Mouse (Mus musculus): ENCODE results near the gene Sema5a. TPM values are rescaled to one million over a fixed set of nuclear protein-coding genes. Genes with fewer than 3 reads are reported as not detected.

Gene Sema5a
- total RNA-seq, 1 experiment from 2014 or later = 2.0 TPM

DNA sequence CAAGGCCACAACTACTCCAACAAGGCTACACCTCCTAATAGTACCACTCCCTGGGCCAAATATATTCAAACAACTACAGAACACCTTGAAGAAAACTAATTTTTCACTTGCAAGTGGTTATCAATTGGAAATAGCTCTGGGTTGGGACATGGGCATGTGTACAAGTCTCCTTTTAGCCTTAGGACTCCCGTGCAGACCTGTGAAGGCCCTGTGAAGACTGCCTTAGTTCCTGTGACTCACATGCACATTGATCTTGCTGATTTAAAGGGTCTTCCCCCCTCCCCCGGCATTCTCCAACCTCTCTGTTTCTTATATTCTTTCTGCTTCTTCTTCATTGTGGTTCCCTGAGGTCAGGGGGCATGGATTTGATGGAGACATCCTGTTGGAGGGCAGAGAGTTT is 161.8 kb downstream of the Sema5a start:
- no peak for ATAC-seq (ENCODE audit: extremely low read depth, insufficient number of reproducible peaks, low FRiP score, poor library complexity, severe bottlenecking)

DNA sequence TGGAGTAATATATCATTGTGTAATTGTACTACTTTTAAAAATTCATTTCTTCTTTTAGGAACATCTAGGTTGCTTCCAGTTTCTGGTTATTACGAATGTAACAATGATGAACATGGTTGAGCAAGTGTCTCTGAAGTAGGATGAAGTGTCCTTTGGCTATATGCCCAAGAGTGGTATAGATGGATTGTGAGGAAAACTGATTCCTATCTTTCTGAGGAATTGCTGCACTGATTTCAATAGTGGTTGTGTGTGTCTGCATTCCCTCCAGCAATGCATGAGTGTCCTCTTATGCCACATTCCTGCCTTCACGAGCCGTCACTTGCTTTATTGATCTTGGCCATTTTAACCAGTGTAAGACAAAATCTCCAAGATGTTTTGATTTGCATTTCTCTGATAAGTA is 163.2 kb downstream of the Sema5a start:
- ATAC-seq (ENCODE audit: extremely low read depth, insufficient number of reproducible peaks, low FRiP score, poor library complexity, severe bottlenecking) = no peak

DNA sequence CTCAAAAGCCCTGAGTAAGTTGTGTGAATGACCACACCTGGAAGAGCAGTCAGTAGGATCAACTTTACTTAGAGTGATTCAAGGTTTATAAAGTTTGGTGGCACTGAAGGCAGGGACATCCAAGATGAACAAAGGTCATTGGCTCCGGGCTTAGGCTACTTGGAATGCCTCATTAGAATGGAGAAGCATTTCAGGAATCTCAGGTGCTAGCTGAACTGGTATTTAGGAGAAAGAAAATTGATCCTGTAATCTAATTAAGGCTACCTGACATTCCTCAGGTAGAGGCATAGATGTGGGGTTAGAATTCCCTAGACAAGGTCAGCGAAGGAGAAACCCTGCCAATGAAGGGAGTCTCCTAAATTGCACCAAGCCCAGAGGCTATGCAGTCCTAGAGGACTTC is 171.7 kb downstream of the Sema5a start:
- ATAC-seq (ENCODE audit: extremely low read depth, insufficient number of reproducible peaks, low FRiP score, poor library complexity, severe bottlenecking) = no peak

DNA sequence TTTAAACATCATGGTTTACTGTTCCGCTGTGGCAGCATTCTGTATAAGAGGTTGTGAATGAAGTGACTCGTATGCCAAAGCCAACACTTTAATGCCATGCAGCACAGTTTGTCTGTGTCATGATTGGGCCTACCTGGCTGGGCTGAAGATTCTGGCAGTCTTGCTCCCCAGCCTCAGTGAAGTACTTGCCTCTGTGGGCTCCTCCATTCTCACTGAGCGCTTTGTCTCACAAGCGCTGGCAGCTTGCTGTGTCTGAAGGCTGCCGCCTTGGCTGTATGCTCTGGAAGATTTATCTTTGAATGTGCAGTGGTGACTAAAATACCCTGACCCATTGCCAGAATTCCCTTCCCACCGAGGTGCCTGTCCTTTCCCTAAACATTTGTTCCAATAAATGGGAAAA is 178.0 kb downstream of the Sema5a start:
- ATAC-seq (ENCODE audit: extremely low read depth, insufficient number of reproducible peaks, low FRiP score, poor library complexity, severe bottlenecking) = no peak

DNA sequence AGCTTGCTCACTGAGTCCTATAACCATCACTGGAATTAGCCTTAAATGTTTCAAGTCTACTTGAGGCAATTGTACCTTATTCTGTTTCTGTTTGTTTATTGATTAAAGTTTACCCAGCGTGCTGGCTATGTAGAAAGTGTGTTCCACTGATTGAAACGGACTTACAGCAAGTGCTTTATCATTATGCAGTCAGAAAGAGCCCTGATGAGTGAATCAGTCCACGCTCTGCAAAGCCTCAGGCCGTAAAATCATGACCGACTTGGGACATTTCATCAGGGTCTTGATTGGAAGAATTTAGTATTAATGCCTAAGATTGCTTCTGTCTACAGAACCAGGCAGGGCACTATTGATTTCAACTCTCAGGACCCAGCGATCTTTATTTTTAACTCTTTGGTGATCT is 178.5 kb downstream of the Sema5a start:
- no peak for ATAC-seq (ENCODE audit: extremely low read depth, insufficient number of reproducible peaks, low FRiP score, poor library complexity, severe bottlenecking)

DNA sequence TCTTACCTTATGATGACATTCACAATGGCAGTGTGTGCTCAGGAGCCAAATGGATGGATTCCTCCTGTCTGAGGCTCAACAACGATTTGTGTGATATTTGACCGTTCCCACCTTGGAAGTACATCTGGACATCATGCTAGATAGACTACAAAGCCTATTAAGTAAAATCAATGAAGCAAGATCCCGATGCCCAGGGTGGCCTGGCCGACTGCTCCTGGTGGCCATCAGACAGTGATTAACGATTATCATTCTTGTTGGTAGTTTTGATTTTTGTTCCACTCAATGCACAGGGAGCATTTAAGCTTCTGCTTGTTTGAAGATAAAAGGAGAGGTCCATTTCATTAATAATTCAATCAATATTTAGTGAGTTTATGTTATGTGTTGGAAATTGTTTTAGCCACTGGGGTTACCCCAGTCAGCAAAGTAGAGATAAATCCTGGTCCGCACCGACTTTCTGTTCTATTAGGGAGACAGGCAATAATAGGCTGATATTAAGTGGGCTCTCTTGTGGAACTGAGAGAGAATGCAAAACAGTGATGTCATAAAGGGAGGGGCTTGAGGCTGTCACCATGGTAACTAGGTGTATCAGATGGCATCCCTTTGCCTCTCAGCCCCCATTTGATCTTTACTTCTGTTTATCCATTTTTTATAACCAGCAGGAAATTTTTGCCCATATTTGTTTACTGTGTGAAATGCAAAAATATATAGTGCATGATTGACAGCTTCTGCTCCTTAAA is 182.7 kb downstream of the Sema5a start:
- ATAC-seq (ENCODE audit: extremely low read depth, insufficient number of reproducible peaks, low FRiP score, poor library complexity, severe bottlenecking) = no peak

DNA sequence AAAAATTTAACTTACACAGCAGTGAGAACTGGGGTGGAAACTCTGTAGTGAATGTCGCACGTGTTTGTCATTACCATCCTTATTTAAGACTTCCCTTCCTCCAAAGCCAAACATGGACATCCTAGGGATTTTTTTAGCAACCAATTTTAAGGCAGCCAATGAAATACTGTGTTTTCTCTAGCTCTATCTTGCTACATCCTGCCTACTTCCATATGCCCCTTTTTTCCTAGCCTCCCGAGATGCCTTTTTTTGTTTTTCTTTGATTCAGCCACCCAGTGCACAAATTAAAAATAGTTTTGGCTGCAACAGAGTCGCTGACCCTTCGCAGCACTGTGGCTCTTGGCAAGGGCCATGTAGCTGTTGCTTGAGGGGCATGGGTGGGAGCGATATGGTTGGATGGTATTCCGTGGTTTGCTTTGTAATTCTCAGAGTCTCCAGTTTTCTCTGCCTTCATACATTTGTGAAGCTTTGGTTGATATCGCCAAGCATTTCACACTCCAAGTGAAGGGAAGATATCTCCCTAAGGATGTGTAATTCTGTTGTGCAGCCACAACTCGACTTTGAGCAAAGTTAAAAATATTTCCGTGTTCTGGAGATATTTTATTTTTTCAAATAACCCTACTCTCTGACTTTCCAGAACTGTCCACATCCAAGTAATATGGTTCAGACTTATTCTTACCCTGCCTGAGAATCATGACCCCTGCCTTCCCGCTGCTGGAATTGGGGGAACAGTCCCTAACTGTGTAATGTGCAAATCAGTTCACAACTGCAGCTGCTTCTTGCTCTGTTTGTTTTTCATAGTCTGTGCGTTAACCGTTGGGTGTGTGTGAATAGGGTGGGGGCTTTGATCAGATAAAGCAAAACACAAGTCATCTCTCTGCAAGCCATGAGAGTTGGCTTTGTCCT is 188.6 kb downstream of the Sema5a start:
- ATAC-seq (ENCODE audit: extremely low read depth, insufficient number of reproducible peaks, low FRiP score, poor library complexity, severe bottlenecking) = no peak

DNA sequence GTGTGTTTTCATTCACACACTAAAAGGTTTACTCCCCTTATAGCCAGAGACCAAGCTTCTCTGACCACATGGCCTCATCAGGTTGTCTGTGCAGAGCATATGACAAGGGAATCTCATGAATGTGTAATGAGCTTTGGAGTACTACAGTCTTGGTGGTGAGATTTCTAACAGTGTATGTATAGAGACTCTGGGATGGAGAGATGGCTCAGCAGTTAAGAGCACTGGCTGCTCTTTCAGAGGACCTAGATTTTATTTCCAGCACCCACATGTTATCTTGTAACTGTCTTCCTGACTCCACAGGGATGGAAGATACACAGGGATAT is 189.2 kb downstream of the Sema5a start:
- ATAC-seq (ENCODE audit: extremely low read depth, insufficient number of reproducible peaks, low FRiP score, poor library complexity, severe bottlenecking) = no peak

DNA sequence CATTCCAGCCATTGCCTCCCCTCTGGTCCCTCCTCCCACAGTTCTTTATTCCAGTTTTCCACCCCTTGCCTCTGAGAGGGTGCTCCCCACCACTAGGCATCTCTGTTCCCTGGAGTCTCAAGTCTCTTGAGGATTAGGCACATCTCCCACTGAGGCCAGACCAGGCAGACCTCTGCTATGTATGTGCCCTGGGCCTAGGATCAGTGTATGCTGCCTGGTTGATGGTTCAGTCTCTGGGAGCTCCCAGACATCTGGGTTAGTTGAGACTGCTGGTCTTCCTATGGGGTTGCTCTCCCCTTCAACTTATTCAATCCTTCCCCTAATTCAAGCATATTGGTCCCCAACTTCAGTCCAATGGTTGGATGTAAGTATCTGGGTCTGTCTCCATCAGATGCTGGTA is 189.7 kb downstream of the Sema5a start:
- no peak for ATAC-seq (ENCODE audit: extremely low read depth, insufficient number of reproducible peaks, low FRiP score, poor library complexity, severe bottlenecking)

DNA sequence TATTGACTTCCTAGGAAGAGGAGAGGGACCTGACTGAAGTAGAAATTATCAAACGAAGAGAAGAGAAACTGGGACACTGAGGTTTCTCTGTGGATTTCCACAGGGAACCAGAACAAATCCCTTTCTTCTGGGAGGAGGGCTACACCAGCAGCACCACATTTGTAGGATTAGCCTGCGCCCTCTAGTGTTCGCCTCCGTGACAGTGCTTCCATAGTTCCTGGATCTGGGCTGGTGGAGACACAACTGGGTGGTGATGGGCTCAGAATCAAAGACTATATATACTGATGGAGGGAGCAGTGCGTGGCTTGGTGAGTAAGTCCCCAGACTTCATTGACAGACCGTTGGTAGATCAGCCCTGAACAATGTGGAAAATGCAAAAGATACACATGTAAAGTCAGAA is 193.0 kb downstream of the Sema5a start:
- ATAC-seq (ENCODE audit: extremely low read depth, insufficient number of reproducible peaks, low FRiP score, poor library complexity, severe bottlenecking) = no peak

DNA sequence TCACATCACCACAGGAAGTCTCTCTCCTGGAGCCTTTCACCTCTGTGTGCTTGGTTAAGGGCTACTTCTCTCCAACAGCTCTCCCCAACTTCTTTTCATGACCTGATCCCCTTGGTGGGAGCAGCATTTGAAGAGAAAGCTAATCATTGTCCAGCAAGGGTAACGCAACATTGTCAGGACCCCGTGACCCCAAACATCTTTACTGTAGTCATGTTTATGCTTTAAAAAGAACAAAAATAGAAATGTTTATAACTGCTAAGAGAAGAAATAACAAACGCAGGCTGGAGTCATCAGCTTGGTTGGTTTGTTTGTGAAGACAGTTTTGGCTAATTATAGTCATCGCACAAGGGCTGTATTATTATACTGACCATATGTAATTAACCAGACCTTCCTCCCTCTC is 198.1 kb downstream of the Sema5a start:
- no peak for ATAC-seq (ENCODE audit: extremely low read depth, insufficient number of reproducible peaks, low FRiP score, poor library complexity, severe bottlenecking)

DNA sequence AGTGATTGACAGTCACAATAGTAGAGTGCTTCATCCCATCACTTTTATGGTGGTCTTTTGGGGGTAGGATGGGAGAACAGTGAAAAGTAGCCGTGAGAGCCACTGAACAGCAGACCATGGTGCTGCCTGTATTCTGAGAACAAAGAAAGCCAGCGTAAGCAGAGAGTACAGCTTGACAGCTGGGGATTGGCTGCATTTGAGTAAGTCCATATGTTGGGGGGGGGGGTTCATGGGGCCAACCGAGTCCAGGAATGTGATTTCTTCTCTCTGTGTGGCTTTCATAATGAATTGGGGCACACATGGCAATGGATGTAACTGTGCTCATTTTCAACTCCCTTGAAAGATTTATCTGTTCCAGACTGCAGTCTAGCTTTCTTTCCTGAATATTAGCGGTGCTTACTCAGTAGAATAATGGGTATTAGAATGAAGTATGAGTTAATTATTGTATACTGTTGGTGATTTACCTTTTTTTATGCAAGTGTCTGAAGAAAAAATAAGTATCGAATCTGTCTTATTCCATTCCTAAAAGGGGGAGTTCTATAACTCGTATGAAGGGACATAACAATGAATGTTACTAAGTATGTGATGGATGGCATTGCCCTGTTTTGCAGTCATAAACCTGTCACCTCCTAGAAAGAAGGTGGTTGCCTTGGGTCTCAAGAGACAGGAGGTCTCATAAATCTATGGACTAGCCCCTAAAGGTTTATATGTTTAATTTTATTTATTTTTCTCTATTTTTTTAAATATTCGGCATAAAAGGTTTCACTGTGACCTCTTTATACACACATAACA is 203.1 kb downstream of the Sema5a start:
- no peak for ATAC-seq (ENCODE audit: extremely low read depth, insufficient number of reproducible peaks, low FRiP score, poor library complexity, severe bottlenecking)

DNA sequence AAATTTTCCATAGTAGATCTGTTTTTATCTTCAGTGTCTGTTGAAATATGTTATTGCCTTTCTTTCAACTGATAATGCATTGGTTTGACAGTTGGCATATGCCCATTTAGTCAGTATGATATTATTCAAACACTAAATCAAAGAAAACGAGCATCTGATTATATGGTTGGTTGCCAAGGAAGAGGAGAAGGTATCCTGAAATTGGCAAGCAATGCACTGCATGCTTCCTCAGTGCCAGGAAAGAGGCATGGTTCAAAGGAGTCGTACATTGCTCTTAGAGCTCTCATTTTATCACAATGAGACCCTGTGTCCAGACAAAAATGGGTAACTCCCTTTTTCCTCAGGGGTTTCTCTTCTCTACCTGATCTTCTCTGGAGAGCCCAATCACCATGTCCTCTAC is 214.4 kb downstream of the Sema5a start:
- no peak for ATAC-seq (ENCODE audit: extremely low read depth, insufficient number of reproducible peaks, low FRiP score, poor library complexity, severe bottlenecking)

DNA sequence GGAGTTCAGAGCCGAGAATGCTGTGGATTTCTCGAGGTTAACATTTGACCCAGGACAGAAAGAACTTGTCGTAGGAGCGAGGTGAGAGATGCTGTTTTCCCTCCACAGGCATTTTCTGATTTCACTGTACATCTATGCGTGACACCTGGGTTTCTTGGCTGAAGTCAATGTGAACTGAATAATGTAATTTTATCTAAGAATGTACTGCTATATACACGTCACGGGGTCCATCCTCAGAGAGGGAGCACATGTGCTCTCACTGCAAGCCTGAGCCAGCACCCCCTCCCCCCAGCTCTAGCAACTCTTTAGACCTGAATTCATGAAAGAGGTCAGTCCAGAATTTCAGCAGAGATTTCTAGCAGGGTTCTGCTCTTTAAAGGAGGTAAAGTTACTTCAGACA is 215.6 kb downstream of the Sema5a start:
- no peak for ATAC-seq (ENCODE audit: extremely low read depth, insufficient number of reproducible peaks, low FRiP score, poor library complexity, severe bottlenecking)

DNA sequence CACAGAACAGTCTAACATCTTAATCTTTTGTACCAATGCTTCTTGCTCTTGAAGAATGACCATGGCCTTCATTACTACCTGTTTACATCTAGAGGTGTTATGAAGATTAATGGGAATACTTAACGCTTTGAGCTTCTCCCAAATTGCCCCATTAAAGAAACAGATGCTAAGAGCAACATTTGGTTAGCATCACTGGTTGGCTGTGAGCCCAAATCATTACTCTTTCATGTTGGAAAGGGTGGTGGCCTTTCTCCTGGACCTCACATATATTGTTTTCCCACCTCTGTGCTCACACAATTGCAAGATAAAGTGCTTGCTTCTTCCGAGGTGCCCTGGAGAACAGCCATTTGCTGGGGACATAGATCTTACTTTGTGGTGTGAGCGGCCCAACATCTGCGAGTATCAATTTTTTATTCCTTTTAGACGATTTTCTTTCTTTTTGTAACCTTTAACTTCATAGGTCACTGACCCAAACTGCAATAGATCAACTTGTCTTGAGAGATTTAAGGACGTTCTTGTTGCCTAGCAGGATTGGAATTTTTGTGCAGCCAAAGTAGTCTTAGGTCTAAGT is 227.0 kb downstream of the Sema5a start:
- ATAC-seq (ENCODE audit: extremely low read depth, insufficient number of reproducible peaks, low FRiP score, poor library complexity, severe bottlenecking) = no peak

DNA sequence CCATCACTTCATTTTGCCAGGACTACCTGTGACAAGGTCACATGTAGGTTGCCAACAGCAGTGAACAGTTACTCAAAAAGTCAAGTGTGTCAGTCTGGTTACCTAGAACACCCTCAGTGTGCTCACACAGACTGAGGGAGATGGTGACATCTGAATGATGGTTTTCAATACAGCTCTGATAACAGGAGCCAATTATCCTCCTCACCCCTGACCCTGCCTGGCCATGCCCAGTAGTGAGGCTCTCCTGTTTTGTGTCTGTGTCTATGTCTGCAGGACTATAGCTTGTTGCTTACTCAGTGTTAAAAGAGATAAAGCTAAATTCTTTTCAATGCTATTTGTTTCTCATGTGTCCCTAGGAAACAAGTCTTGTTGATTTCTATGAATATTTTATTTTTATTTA is 236.1 kb downstream of the Sema5a start:
- ATAC-seq (ENCODE audit: extremely low read depth, insufficient number of reproducible peaks, low FRiP score, poor library complexity, severe bottlenecking) = no peak

DNA sequence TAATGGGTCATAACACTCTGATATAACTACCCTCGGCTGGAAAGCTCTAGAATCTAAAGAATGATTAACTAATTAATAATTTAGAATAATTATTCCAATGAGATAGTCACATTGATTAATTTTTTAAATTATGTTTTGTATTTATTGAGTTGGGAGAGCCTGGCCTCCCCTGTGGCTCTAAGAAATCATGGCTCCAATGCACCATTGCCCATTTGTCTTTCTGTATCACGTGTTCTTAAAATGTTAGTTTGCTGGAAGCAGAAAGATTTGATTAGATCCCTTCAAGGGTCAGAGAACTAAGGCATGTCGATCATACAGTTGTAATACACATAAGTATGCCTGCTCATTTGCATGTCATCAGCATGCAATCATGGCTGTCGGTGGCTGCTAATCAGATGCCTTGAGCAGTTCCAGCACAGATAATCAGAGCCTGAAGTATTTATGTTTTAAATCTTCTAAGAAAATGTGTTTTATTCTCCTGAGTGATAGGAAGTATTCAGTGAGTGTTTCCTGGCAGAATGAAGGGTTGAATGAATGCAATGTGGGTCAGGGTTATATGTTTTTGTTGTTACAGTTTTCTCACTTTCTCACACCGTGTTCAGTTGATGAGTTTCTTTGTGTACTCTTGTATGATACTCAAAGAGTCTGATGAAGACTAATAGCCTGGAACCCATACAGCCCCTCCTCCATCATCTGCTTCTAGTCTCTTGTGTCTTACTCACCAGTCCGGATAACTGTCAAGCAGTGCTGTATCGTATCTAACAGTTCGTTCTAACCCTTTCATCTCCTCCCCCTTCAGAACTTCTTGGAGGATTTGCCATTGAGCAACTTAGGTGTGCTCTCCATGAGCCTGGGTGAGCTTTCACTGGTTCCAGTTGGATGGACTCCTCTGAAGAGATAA is 240.7 kb downstream of the Sema5a start:
- no peak for ATAC-seq (ENCODE audit: extremely low read depth, insufficient number of reproducible peaks, low FRiP score, poor library complexity, severe bottlenecking)

DNA sequence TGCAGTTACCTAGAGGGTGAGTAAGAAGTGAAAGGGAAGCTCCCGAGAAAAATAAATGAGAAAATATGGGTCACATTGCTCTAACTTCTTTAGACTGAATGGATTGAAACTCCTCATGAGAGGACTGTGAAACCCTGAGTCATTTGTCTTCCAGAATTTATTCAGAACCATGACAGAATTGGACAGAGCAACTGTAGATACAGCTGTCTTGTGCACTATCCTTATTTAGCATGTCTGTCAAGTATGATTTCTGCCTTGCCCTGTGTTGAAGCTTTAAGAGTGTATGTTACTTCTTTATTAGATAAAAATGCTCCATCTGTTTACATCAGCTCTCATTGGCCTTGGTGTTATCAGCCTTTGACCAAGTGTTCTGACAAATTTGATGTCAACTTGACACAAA is 243.4 kb downstream of the Sema5a start:
- no peak for ATAC-seq (ENCODE audit: extremely low read depth, insufficient number of reproducible peaks, low FRiP score, poor library complexity, severe bottlenecking)

DNA sequence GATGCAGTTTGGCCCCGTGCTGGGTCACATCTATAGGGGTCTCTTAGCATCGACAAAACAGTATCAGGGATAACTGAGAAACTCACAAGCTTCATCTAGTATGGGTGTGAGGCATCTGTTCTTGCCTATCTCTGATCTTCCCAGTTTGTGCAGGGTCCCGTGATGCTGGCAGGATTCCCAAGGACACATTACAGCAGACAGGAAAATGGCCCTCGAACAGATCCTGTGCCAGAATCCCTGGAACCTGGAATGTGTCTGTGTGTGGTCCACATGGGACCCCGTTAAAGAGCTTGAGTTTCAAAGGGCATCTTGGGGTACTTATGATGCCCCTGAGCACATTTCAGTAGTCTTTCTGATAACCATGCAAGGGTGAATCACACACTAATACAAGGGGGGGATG is 249.6 kb downstream of the Sema5a start:
- no peak for ATAC-seq (ENCODE audit: extremely low read depth, insufficient number of reproducible peaks, low FRiP score, poor library complexity, severe bottlenecking)
